Mouse (Mus musculus) gastrocnemius, adult 2 months (tissue): ENCODE results near the gene Filip1l. TPM values are rescaled to one million over a fixed set of nuclear protein-coding genes. Genes with fewer than 3 reads are reported as not detected.
A peak's percentile ranks its signal among the peaks of the same experiment; 100 is the strongest.

Experiments
- DNase-seq: peaks from one replicate; pipeline ENCODE4 v3.0.0; 2022
- H3K27ac ChIP-seq: fragments of 200-600 bp; 2 replicates; pipeline ENCODE4 v1.8.1; 2022; ENCODE audit warnings: mild to moderate bottlenecking
- H3K4me3 ChIP-seq: fragments of 200-600 bp; 2 replicates; pipeline ENCODE4 v1.8.1; 2022; ENCODE audit warnings: mild to moderate bottlenecking, moderate library complexity
- CTCF ChIP-seq: fragments of 200-600 bp; IDR thresholded peaks from 2 replicates; pipeline ENCODE4 v1.8.1; 2022; ENCODE audit warnings: antibody characterized with exemption, mild to moderate bottlenecking, moderate library complexity
- intact Hi-C: fragments of 180-260 bp; cut with DNase I; formaldehyde crosslinking; loops from one replicate; pipeline ENCODE4 v1.15.1; 2025
- total RNA-seq, 2 experiments: library from RNA; stranded (reverse); gene quantifications; 2 replicates each; pipeline ENCODE4 v1.2.3; 2021

The Filip1l gene
- total RNA-seq, 2 experiments from 2014 or later: 37.5 to 67.0 TPM

- intact Hi-C loops: no loop called here
- no peak for TF ChIP-seq CTCF
Observed at GRCm38 (mm10) chr16:57456003-57456402, 103.1 kb downstream of the Filip1l start.

DNA sequence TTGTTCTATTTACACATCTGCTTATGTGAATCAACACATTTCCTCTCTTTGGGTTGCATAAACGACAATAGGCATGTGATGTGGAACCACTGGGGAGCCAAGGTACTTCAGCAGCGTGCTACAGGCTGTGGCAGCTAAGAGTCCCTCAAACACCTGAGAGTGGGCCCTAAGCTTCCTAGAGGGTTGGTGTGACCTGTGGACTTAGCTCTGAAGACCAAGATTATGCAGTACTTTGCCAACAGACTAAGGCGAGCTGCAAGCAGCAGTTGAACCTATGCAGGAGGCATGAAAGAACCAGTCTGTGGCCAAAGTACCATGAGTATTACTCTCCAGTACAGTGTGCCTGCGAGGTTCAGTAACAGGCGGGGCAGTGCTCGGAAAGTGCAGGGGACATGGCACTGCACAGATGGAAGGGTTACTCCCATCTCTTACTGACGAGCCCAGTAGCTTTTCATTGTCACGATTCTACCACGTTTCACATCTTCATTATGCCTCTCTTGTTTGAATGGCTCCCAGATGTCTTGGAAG lies 112.6 kb downstream of the Filip1l start:
- DNase-seq: no peak
- Histone ChIP-seq H3K4me3 (no peak overlapping the region), H3K27ac (no peak overlapping the region)
- TF ChIP-seq CTCF: no peak
- intact Hi-C loops: no loop called here

More at GRCm38 (mm10) chr16:57456003-57456402, 103.1 kb downstream of the Filip1l start:
- no peak for DNase-seq
- no peak overlapping the region for H3K4me3 ChIP-seq
- 0 out of 2 replicates have a peak overlapping the region, but pooled peaks have one; percentile 8 for H3K27ac ChIP-seq

DNA sequence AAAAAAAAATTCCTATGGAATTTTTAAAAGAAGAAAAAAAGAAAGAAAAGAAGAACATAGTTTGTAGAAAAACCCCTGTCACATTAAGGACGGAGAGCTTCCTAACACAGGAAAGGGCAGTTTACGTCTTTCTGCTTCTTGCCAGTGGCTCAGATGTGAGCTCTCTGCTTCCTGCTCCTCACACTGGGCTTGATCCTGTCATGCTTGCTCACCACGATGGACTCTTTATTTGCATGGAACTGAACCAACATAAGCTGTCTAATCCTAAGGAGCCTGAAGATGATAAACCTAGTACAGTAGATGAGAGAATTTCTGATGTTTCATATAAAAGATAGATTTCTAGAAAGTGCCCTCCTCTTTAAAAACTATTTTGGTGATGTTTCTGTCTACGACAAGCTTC lies 116.4 kb downstream of the Filip1l start:
- Histone ChIP-seq H3K4me3 (no peak overlapping the region), H3K27ac (no peak overlapping the region)
- no peak for DNase-seq
- intact Hi-C loops: no loop called here
- no peak for TF ChIP-seq CTCF

DNA sequence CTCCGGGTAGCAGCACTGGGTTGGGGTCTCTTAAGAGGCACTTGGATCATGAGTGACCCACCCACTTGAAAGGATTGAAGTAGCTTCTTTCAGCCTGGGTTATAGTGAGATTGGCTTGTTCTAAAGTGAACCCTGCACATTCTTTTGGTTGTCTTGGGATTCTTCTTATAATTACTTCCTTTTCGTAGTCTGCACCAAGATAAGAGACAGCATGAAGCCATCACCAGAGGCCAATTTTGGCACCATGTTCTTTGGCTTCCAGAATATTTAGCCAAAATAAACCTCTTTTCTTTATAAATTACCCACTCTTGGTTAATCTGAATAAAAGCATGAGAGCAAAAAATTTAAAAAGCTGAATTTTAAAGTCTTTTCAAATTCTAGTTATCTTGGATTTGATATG lies 117.0 kb downstream of the Filip1l start:
- H3K4me3 ChIP-seq: no peak overlapping the region
- no peak overlapping the region for H3K27ac ChIP-seq
- TF ChIP-seq CTCF: no peak
- intact Hi-C loops: loop anchor here (10.0 kb wide), 1 partner anchor 115 kb away; the partner anchor contains the start of gene Filip1l
- no peak for DNase-seq

DNA sequence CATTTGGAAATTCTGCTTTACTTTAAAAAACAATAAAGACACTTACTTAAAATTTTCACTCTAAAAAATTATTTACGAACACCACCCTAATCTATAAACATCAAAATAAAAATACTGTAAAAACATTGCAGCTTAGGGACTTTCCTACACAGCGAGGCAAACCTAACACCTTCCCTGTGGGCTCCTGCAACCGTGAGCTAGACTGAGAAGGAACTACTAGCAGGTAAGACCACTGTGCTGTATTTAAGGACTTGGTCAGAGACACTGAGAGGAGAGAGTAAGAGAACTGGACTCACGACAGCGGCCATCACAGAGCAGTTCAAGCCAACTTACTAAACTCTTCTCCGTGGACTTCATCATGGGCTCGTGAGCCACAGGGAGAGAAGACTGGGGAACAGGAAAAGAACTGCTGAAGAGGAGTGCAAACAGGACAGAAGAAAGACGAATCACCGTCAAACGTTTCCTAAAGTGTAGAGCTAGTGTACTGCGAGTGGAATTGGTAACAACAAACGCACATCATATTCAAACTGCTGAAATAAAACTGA lies 117.5 kb downstream of the Filip1l start:
- no peak for TF ChIP-seq CTCF
- intact Hi-C loops: loop anchor here (10.0 kb wide), 1 partner anchor 116 kb away; the partner anchor contains the start of gene Filip1l
- Histone ChIP-seq H3K4me3 (no peak overlapping the region), H3K27ac (no peak overlapping the region)
- no peak for DNase-seq

DNA sequence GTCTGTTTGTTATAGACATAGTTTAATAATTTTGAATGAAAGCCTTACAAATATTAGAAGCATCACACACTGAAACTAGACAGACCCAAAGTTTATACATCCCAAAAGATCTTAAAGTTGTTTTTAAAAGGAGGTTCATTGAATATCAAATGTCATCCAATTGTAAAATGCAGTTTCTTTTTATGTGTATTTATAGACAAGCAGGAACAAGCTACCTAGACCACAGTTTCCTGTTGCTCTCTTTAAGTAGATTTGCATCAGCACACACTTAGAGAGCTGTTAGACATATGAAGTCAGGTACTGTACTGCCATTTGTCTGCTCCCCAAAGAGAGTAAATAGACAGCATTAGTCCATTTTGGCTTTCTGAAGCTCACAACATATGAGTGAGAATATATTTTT lies 118.2 kb downstream of the Filip1l start:
- DNase-seq: no peak
- intact Hi-C loops: loop anchor here (10.0 kb wide), 1 partner anchor 116 kb away; the partner anchor contains the start of gene Filip1l
- no peak for TF ChIP-seq CTCF
- Histone ChIP-seq H3K4me3 (no peak overlapping the region), H3K27ac (no peak overlapping the region)

- TF ChIP-seq CTCF: no peak
- intact Hi-C loops: loop anchor here (10.0 kb wide), 1 partner anchor 119 kb away; the partner anchor contains the start of gene Filip1l
- H3K4me3 ChIP-seq: no peak overlapping the region
- peak overlapping the region; percentile 75 for H3K27ac ChIP-seq
- DNase-seq: peak; percentile 72
Observed at GRCm38 (mm10) chr16:57473415-57474085, 120.7 kb downstream of the Filip1l start.

DNA sequence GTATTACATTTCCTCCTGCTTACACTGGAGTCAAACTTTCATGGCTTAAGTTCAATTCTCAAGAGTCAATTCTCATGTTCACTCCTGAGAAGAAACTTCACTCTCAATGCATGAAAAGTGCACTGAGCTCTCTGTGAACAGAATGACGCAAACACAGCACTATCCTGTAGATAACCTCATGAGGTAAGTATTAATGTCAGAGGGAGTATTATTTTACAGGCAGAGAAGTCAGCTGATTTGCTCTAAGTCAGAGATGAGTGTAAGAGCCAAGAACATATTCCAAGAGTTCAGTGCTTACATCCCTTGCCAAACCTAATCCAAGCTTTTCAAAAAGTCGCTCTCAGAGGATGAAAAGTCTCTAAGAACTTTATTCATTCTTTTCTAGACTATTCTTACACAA lies 125.6 kb downstream of the Filip1l start:
- intact Hi-C loops: loop anchor here (10.0 kb wide), 1 partner anchor 124 kb away; the partner anchor contains the start of gene Filip1l
- H3K27ac ChIP-seq: peak overlapping the region; percentile 81
- no peak overlapping the region for H3K4me3 ChIP-seq
- DNase-seq: no peak
- no peak for TF ChIP-seq CTCF

DNA sequence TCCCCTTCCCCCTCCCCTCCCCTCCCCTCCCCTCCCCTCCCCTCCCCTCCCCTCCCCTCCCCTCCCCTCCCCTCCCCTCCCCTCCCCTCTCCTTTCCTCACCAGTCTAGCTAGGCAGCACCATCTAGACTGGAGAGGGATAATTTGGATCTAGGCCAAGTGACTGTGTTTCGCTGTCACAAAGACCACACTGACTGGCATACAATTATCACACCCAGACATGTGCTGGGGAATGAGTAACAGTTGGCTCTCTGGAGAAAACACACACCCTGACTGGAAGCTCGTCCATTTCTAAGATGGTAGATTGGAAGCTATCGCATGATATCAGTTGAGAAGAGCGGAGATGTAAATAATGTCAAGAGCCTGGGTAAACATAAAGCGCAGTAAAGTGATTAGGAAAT lies 126.9 kb downstream of the Filip1l start:
- H3K27ac ChIP-seq: no peak overlapping the region
- intact Hi-C loops: loop anchor here (10.0 kb wide), 1 partner anchor 125 kb away; the partner anchor contains the start of gene Filip1l
- no peak overlapping the region for H3K4me3 ChIP-seq
- no peak for TF ChIP-seq CTCF
- no peak for DNase-seq

DNA sequence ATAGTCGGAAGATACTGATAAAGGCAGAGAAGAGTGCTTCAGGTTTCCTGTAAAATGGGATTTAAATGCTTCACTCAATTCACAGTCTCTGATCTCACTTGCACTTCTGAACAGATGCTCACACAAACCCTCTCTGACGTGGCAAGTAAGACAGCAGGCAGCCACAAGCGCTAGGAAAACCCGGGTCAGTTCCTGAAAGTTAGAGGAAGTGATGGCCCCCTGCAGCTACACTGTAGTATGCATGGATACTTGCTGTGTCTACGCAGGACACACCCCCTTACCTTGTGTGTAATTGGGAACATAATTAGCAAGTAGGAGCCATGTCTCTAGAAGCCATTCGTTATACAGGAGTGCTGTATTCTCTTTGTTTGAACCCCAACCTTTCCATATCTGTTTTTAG lies 129.4 kb downstream of the Filip1l start:
- no peak overlapping the region for H3K4me3 ChIP-seq
- TF ChIP-seq CTCF: no peak
- intact Hi-C loops: no loop called here
- no peak overlapping the region for H3K27ac ChIP-seq
- no peak for DNase-seq

DNA sequence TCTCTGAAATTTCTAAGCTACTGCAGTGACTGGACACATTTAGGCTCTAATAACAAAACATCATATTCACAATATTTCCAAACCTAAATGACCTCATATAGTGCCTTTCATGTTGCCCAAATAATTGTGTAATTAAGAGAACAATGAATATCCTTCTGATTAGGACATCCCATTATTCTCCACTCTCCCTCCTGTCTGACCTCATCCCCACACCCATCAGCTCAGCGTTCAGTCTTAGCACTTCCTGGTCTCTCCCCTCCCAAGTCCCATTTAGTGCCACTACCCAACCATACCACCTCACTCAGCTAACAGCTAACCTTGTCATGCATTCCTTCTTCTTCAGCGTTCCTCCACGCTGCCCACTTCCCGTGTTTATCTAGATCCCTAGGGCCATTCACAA lies 130.0 kb downstream of the Filip1l start:
- no peak overlapping the region for H3K4me3 ChIP-seq
- intact Hi-C loops: no loop called here
- no peak for TF ChIP-seq CTCF
- no peak for DNase-seq
- no peak overlapping the region for H3K27ac ChIP-seq

GRCm38 (mm10) chr16:57483503-57483902 lies 130.6 kb downstream of the Filip1l start:
- Histone ChIP-seq H3K4me3 (no peak overlapping the region), H3K27ac (no peak overlapping the region)
- intact Hi-C loops: no loop called here
- no peak for DNase-seq
- TF ChIP-seq CTCF: no peak

- no peak for DNase-seq
- no peak for TF ChIP-seq CTCF
- peak overlapping the region; percentile 24; the same call in 1 of the 2 replicates for H3K27ac ChIP-seq
Observed at GRCm38 (mm10) chr16:57484043-57484795, 131.3 kb downstream of the Filip1l start.

More at GRCm38 (mm10) chr16:57484043-57484795, 131.3 kb downstream of the Filip1l start:
- intact Hi-C loops: no loop called here
- no peak overlapping the region for H3K4me3 ChIP-seq
